Mouse (Mus musculus): Measurements from ENCODE around the gene Btg1. TPM values are rescaled to one million over a fixed set of nuclear protein-coding genes. Genes with fewer than 3 reads are reported as not detected.

The Btg1 gene
- polyA plus RNA-seq, 1 experiment from 2014 or later, result 54.7 TPM

DNA sequence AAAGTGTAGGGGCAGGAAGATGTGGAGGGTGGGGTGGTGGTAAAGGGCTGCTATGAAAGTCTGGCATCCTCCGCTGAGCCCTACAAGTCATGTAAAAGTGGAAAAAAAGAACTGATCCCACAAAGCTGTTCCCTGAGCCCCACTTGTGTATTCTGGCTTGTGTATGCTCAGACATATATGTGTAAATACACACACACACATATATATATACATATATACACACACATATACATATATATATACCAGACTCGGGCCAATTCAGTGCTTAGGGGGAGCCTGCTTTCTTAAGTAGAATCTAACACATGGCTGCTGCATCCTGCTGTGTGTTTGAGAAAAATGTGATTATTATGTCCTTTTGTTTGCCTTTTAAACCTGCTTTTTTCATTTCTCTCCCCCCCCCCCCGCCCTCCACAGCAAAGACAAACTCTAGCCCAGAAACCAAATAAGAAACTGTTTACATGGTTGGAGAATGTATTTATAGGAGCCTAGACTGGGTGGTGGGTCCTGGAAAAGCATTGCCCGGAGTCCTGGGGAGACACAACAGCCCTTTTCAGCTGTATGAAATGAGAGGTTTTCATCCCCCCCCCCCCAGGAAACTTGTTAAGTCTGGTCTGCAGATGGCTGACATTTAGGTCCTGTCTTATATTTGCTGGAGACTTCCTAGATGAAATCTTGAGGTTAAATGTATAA is 30.5 kb upstream of the Btg1 start:
- DNase-seq (ENCODE audit: low spot score) (no peak), ATAC-seq (ENCODE audit: low FRiP score) (no peak)
- Histone ChIP-seq H3K9ac (no peak overlapping the region), H3K27me3 (ENCODE audit: control insufficient read depth, insufficient read depth, low read length) (no peaks in the 10 kb centered on the region), H3K4me1 (replicated peaks; ENCODE audit: control insufficient read depth, insufficient read depth, low read length) (peaks cover 4% of the 10 kb centered on the region; the same call in 1 of the 2 replicates), H3K27ac (no peak overlapping the region), H3K36me3 (replicated peaks; ENCODE audit: control insufficient read depth, insufficient read depth) (no peaks in the 10 kb centered on the region), H3K4me3 (replicated peaks; ENCODE audit: low read length) (no peak overlapping the region), H3K9me3 (ENCODE audit: control insufficient read depth, low read length) (no peaks in the 10 kb centered on the region), H3K4me2 (replicated peaks) (no peak overlapping the region)
- WGBS, result 83% methylated on average over 4 of the region's 4 CpGs

DNA sequence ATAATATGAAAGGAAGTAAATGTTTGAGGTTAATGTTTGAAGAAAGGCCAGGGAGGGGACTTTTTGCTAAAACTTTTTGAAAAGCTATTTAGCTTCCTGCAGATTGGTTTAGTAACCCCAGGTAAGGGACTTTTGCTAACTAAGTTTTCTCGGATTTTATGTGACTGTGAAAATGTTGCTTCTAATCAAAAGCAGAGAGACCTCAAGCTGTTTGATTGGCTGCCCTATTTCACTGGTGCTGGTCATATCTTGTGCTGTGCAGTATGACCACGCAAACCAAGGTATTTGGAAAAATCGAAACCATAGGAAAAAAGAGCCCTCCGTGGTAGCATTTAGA is 30.0 kb upstream of the Btg1 start:
- no peak overlapping the region for H3K4me3 ChIP-seq (replicated peaks; ENCODE audit: low read length)
- H3K36me3 ChIP-seq (replicated peaks; ENCODE audit: control insufficient read depth, insufficient read depth), result no peaks in the 10 kb centered on the region
- no peaks in the 10 kb centered on the region for H3K9me3 ChIP-seq (ENCODE audit: control insufficient read depth, low read length)
- no peak overlapping the region for H3K27ac ChIP-seq
- 86% methylated on average over 4 of the region's 4 CpGs for WGBS
- no peak for ATAC-seq (ENCODE audit: low FRiP score)
- no peak for DNase-seq (ENCODE audit: low spot score)
- H3K4me1 ChIP-seq (replicated peaks; ENCODE audit: control insufficient read depth, insufficient read depth, low read length), result no peaks in the 10 kb centered on the region
- H3K9ac ChIP-seq, result no peak overlapping the region
- H3K4me2 ChIP-seq (replicated peaks), result no peak overlapping the region
- H3K27me3 ChIP-seq (ENCODE audit: control insufficient read depth, insufficient read depth, low read length), result no peaks in the 10 kb centered on the region

DNA sequence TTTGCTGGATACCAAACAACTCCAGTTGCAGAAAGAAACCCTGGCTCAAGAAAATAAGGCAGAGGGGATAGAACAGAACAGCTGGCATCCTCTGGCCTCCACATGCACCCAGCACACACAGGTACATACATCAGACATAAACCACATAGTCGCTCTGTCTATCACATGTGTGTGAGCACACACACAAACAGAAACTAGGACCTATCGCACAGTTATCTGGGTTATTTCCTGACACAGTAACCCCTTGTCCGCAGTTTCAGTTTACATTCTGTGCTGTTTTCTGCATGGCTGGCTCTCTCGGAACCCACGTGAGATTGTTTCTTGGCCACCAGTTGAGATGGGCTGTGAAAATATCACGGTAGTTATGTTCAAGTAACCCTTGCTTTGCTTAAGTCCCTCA is 28.6 kb upstream of the Btg1 start:
- Histone ChIP-seq H3K4me2 (replicated peaks) (no peak overlapping the region), H3K27me3 (ENCODE audit: control insufficient read depth, insufficient read depth, low read length) (no peaks in the 10 kb centered on the region), H3K4me3 (replicated peaks; ENCODE audit: low read length) (no peak overlapping the region), H3K4me1 (replicated peaks; ENCODE audit: control insufficient read depth, insufficient read depth, low read length) (no peaks in the 10 kb centered on the region), H3K9me3 (ENCODE audit: control insufficient read depth, low read length) (no peaks in the 10 kb centered on the region), H3K36me3 (replicated peaks; ENCODE audit: control insufficient read depth, insufficient read depth) (no peaks in the 10 kb centered on the region), H3K9ac (no peak overlapping the region), H3K27ac (no peak overlapping the region)
- ATAC-seq (ENCODE audit: low FRiP score), result no peak
- DNase-seq (ENCODE audit: low spot score), result no peak
- 90% methylated on average over 6 of the region's 6 CpGs for WGBS

DNA sequence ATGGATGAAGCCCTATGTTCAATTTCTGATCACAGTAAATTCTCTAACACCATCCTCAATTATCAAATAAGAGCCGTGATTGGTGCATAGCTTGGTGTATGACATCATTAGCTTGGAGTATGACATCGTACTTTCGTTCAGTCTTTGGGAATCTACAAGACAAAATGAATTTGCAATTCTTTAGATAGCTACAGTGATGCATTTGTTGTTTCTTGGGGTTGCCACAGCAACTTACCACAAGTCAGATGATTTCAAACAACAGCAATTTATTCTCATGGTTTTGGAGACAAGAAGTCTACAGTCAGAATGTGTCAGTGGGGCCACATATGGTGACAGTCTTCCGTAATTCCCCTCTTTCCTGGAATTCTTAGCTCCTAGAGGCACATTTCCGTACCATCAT is 27.0 kb upstream of the Btg1 start:
- Histone ChIP-seq H3K9ac (no peak overlapping the region), H3K27me3 (ENCODE audit: control insufficient read depth, insufficient read depth, low read length) (no peaks in the 10 kb centered on the region), H3K4me1 (replicated peaks; ENCODE audit: control insufficient read depth, insufficient read depth, low read length) (no peaks in the 10 kb centered on the region), H3K36me3 (replicated peaks; ENCODE audit: control insufficient read depth, insufficient read depth) (no peaks in the 10 kb centered on the region), H3K27ac (no peak overlapping the region), H3K9me3 (ENCODE audit: control insufficient read depth, low read length) (no peaks in the 10 kb centered on the region), H3K4me2 (replicated peaks) (no peak overlapping the region), H3K4me3 (replicated peaks; ENCODE audit: low read length) (no peak overlapping the region)
- no peak for DNase-seq (ENCODE audit: low spot score)
- no peak for ATAC-seq (ENCODE audit: low FRiP score)
- WGBS, result 92% methylated on average over 5 of the region's 5 CpGs

DNA sequence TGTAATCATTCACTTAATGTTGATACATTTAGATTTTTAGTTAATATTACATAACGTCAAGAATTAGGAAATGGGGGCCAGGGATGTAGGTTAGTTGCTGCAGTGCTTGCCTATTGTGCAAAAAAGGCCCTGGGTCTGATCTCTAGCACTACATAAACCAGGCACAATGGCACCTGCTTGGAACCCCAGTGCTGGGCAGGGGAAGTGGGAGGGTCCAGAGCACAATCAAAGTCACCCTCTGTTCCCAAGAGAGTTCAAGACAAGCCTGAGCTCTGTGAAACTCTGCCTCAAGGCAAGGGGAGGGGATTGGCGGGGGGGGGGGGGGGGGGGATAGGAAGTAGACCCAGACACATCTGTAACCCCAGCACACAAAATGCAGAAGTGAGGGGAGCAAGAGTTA is 24.7 kb upstream of the Btg1 start:
- Histone ChIP-seq H3K9ac (no peak overlapping the region), H3K4me3 (replicated peaks; ENCODE audit: low read length) (no peak overlapping the region), H3K27me3 (ENCODE audit: control insufficient read depth, insufficient read depth, low read length) (no peaks in the 10 kb centered on the region), H3K9me3 (ENCODE audit: control insufficient read depth, low read length) (no peaks in the 10 kb centered on the region), H3K36me3 (replicated peaks; ENCODE audit: control insufficient read depth, insufficient read depth) (no peaks in the 10 kb centered on the region), H3K4me1 (replicated peaks; ENCODE audit: control insufficient read depth, insufficient read depth, low read length) (no peaks in the 10 kb centered on the region), H3K4me2 (replicated peaks) (no peak overlapping the region), H3K27ac (no peak overlapping the region)
- WGBS, result 66% methylated on average over 1 of the region's 2 CpGs
- DNase-seq (ENCODE audit: low spot score) (no peak), ATAC-seq (ENCODE audit: low FRiP score) (no peak)

DNA sequence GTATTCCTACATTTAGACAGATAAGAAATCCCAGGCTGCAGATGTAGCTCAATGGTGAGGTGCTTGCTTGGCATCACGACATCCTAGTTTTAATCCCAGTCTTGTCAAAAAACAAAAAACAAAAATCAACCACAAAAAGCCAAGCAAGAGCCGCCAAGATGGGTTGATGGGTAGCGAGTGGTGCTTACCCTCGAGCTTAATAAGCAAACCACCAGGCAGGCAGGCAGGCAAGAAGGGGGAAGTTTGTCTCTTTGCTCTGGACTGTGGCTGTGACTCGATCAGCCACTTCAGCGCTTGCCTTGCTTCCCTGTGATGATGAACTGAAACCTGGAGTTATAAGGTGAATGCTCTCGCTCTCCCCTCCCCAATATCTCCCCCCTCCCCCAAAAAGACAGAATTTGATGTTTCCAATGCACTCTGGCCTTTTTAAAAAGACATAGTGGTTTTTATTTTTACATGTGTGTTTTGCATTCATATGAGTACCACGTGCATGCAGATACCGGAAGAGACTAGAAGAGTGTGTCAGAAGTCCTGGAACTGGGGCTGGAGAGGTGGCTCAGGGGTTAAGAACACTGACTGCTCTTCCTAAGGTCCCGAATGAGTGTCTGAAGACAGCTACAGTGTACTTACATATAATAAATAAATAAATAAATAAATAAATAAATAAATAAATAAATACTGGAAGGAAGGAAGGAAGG is 21.2 kb upstream of the Btg1 start:
- Histone ChIP-seq H3K4me1 (replicated peaks; ENCODE audit: control insufficient read depth, insufficient read depth, low read length) (no peaks in the 10 kb centered on the region), H3K27me3 (ENCODE audit: control insufficient read depth, insufficient read depth, low read length) (no peaks in the 10 kb centered on the region), H3K9ac (no peak overlapping the region), H3K36me3 (replicated peaks; ENCODE audit: control insufficient read depth, insufficient read depth) (no peaks in the 10 kb centered on the region), H3K4me3 (replicated peaks; ENCODE audit: low read length) (no peak overlapping the region), H3K4me2 (replicated peaks) (no peak overlapping the region), H3K9me3 (ENCODE audit: control insufficient read depth, low read length) (no peaks in the 10 kb centered on the region), H3K27ac (no peak overlapping the region)
- ATAC-seq (ENCODE audit: low FRiP score) (no peak), DNase-seq (ENCODE audit: low spot score) (no peak)
- 90% methylated on average over 10 of the region's 10 CpGs for WGBS

DNA sequence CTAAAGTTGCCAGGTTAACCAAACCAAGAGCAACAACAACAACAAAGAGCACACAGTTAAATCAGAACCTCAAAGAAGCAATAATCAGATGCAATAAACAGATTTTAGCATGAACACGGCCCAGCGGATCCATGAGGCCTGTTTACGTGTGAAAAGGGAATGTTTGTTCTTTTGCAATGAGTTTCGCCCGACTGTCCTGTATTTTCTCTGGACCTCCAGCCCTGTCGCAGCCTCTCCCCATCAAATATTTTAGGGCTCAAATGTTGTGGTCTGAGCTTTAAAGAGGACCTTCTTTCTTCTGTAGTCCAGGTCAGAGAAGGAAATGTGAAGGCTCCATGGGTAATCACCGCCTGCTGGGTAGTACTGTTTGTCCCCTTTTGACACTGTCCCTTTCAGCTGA is 20.4 kb upstream of the Btg1 start:
- H3K27me3 ChIP-seq (ENCODE audit: control insufficient read depth, insufficient read depth, low read length), result no peaks in the 10 kb centered on the region
- H3K4me3 ChIP-seq (replicated peaks; ENCODE audit: low read length), result no peak overlapping the region

DNA sequence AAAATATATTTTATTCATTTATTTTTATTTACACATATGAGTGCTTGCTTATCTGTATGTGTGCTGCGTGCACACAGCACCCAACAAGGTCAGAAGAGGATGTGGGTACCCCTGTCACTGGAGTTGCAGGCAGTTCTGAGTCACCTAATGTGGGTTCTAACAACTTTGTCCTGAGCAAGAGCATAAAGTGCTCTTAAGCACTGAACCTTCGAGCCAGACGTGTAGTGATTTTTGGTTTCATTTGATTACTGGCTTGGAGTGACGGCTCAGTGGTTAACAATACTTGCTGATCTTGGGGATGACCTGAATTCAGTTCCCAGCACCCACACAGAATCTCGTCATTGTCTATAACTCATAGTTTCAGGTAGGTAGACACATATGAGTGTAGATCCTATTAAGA is 17.2 kb upstream of the Btg1 start:
- DNase-seq (ENCODE audit: low spot score), result no peak
- Histone ChIP-seq H3K9ac (no peak overlapping the region), H3K4me1 (replicated peaks; ENCODE audit: control insufficient read depth, insufficient read depth, low read length) (no peaks in the 10 kb centered on the region)

More for the DNA sequence above, 20.4 kb upstream of the Btg1 start:
- Histone ChIP-seq H3K27ac (no peak overlapping the region), H3K9me3 (ENCODE audit: control insufficient read depth, low read length) (no peaks in the 10 kb centered on the region), H3K9ac (no peak overlapping the region), H3K4me1 (replicated peaks; ENCODE audit: control insufficient read depth, insufficient read depth, low read length) (no peaks in the 10 kb centered on the region), H3K4me2 (replicated peaks) (no peak overlapping the region), H3K36me3 (replicated peaks; ENCODE audit: control insufficient read depth, insufficient read depth) (no peaks in the 10 kb centered on the region)
- DNase-seq (ENCODE audit: low spot score), result no peak
- no peak for ATAC-seq (ENCODE audit: low FRiP score)
- WGBS, result 85% methylated on average over 7 of the region's 7 CpGs

DNA sequence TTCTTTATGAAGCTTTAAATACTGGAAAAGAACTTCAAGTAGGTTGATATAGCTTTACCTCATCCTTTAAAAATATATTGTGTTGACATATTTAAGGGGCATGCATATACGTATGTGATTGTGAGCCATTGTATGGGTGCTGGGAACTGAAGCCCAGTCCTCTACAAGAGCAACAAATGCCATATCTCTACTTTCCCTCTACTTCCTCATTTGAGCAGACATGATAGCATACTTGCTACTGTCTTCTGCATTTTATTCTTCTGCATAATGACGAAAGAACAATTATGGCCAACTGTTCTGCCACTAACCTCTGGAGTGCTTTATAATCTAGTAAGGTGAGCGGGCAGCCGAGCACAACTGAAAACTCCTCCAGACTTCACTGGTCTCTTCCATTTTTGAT is 15.1 kb upstream of the Btg1 start:
- no peak overlapping the region for H3K9ac ChIP-seq
- ATAC-seq (ENCODE audit: low FRiP score), result no peak
- no peaks in the 10 kb centered on the region for H3K4me1 ChIP-seq (replicated peaks; ENCODE audit: control insufficient read depth, insufficient read depth, low read length)
- H3K27ac ChIP-seq, result no peak overlapping the region
- H3K27me3 ChIP-seq (ENCODE audit: control insufficient read depth, insufficient read depth, low read length), result no peaks in the 10 kb centered on the region
- WGBS, result 97% methylated on average over 4 of the region's 4 CpGs
- H3K36me3 ChIP-seq (replicated peaks; ENCODE audit: control insufficient read depth, insufficient read depth), result no peaks in the 10 kb centered on the region
- DNase-seq (ENCODE audit: low spot score), result no peak
- no peaks in the 10 kb centered on the region for H3K9me3 ChIP-seq (ENCODE audit: control insufficient read depth, low read length)
- H3K4me2 ChIP-seq (replicated peaks), result no peak overlapping the region
- no peak overlapping the region for H3K4me3 ChIP-seq (replicated peaks; ENCODE audit: low read length)

More for the DNA sequence above, 17.2 kb upstream of the Btg1 start:
- Histone ChIP-seq H3K4me3 (replicated peaks; ENCODE audit: low read length) (no peak overlapping the region), H3K4me2 (replicated peaks) (no peak overlapping the region), H3K27me3 (ENCODE audit: control insufficient read depth, insufficient read depth, low read length) (no peaks in the 10 kb centered on the region), H3K27ac (no peak overlapping the region), H3K36me3 (replicated peaks; ENCODE audit: control insufficient read depth, insufficient read depth) (no peaks in the 10 kb centered on the region), H3K9me3 (ENCODE audit: control insufficient read depth, low read length) (no peaks in the 10 kb centered on the region)
- no peak for ATAC-seq (ENCODE audit: low FRiP score)
- 94% methylated on average over 5 of the region's 5 CpGs for WGBS

All from hindbrain, embryonic 14.5 days (tissue).